Mouse (Mus musculus) embryonic facial prominence, embryonic 11.5 days (tissue): Measurements from ENCODE around the gene Kcnq1. TPM values are rescaled to one million over a fixed set of nuclear protein-coding genes. Genes with fewer than 3 reads are reported as not detected.
A peak's percentile ranks its signal among the peaks of the same experiment; 100 is the strongest.

Source experiments
- ATAC-seq: fragments of 200-750 bp; cut with Nextera tagmentation; replicated peaks from 2 replicates; pipeline ENCODE4 v1.8.0; 2017; ENCODE audit warnings: low read depth; ENCODE audit not compliant: insufficient number of reproducible peaks, low FRiP score, low TSS enrichment
- DNase-seq: peaks from one replicate; pipeline ENCODE4 v3.0.0-alpha.2; 2015; ENCODE audit warnings: low spot score
- H3K27ac ChIP-seq: fragments of 300-500 bp; sonication (generic); replicated peaks from 2 replicates; pipeline ENCODE4 v1.5.1; 2014; ENCODE audit warnings: mild to moderate bottlenecking, low read depth, low read length, control low read depth
- H3K27me3 ChIP-seq: fragments of 300-500 bp; sonication (generic); 2 replicates; pipeline ENCODE4 v1.6.1; 2014; ENCODE audit warnings: mild to moderate bottlenecking, low read length, moderate library complexity, mixed read lengths; ENCODE audit not compliant: control insufficient read depth, insufficient read depth
- H3K36me3 ChIP-seq: fragments of 300-500 bp; sonication (generic); replicated peaks from 2 replicates; pipeline ENCODE4 v1.6.1; 2014; ENCODE audit warnings: low read depth, mild to moderate bottlenecking, low read length, moderate library complexity, mixed read lengths; ENCODE audit not compliant: control insufficient read depth, insufficient read depth
- H3K4me1 ChIP-seq: fragments of 300-500 bp; sonication (generic); 2 replicates; pipeline ENCODE4 v1.6.1; 2014; ENCODE audit warnings: low read length, mixed read lengths; ENCODE audit not compliant: control insufficient read depth, insufficient read depth
- H3K4me2 ChIP-seq: fragments of 300-500 bp; sonication (generic); 2 replicates; pipeline ENCODE4 v1.6.1; 2014; ENCODE audit warnings: low read depth, mild to moderate bottlenecking, control low read depth, low read length, moderate library complexity
- H3K4me3 ChIP-seq: fragments of 300-500 bp; sonication (generic); 2 replicates; pipeline ENCODE4 v1.5.1; 2014; ENCODE audit warnings: low read depth, low read length, control low read depth
- H3K9ac ChIP-seq: fragments of 300-500 bp; sonication (generic); replicated peaks from 2 replicates; pipeline ENCODE4 v1.6.1; 2014; ENCODE audit warnings: mild to moderate bottlenecking, control low read depth, low read length
- H3K9me3 ChIP-seq: fragments of 300-500 bp; sonication (generic); replicated peaks from 2 replicates; pipeline ENCODE4 v1.6.1; 2016; ENCODE audit warnings: mild to moderate bottlenecking, low read length, inconsistent platforms, mixed read lengths; ENCODE audit not compliant: control insufficient read depth
- WGBS: fragments of 180-500 bp; shearing (Covaris S2); extraction: QIAGEN DNeasy Blood & Tissue Kit; methylation state at CpG from one replicate; pipeline ENCODE4 v1.1.7; 2014; 5-methylcytosine and 5-hydroxymethylcytosine counted together
- polyA plus RNA-seq: library from polyadenylated mRNA; unstranded; fragments of >200 nt; fragmentation: Nextera tagmentation; extraction: Ambion mirVana; gene quantifications from 2 replicates; pipeline ENCODE4 v1.2.1, GENCODE M21; 2014

The Kcnq1 gene
- polyA plus RNA-seq, 1 experiment from 2014 or later = 0.81 TPM

GRCm38 (mm10) chr7:143073086-143073485, 33.1 kb upstream of the Kcnq1 start:
- H3K36me3 ChIP-seq = no peaks in the 10 kb centered on the region
- H3K4me2 ChIP-seq = no peak overlapping the region
- WGBS = 56% methylated on average over 1 of the region's 1 CpGs
- H3K4me3 ChIP-seq = no peak overlapping the region
- peaks cover 6% of the 10 kb centered on the region for H3K4me1 ChIP-seq
- no peak overlapping the region for H3K9ac ChIP-seq
- no peak for ATAC-seq
- no peak overlapping the region for H3K27ac ChIP-seq
- peak; percentile 59 for DNase-seq
- no peaks in the 10 kb centered on the region for H3K9me3 ChIP-seq
- H3K27me3 ChIP-seq = no peaks in the 10 kb centered on the region

- Histone ChIP-seq H3K27ac (no peak overlapping the region), H3K4me3 (no peak overlapping the region), H3K4me2 (no peak overlapping the region), H3K36me3 (no peaks in the 10 kb centered on the region), H3K9me3 (no peaks in the 10 kb centered on the region), H3K9ac (no peak overlapping the region), H3K27me3 (no peaks in the 10 kb centered on the region), H3K4me1 (peaks cover 3% of the 10 kb centered on the region)
- DNase-seq = no peak
- ATAC-seq = no peak
- WGBS = 78% methylated on average over 5 of the region's 5 CpGs
Measured at GRCm38 (mm10) chr7:143075394-143075793, 30.8 kb upstream of the Kcnq1 start.

- no peaks in the 10 kb centered on the region for H3K9me3 ChIP-seq
- H3K4me3 ChIP-seq = no peak overlapping the region
- no peak overlapping the region for H3K27ac ChIP-seq
- H3K9ac ChIP-seq = no peak overlapping the region
- H3K4me2 ChIP-seq = no peak overlapping the region
- 76% methylated on average over 2 of the region's 2 CpGs for WGBS
- no peak for ATAC-seq
- H3K27me3 ChIP-seq = no peaks in the 10 kb centered on the region
- no peaks in the 10 kb centered on the region for H3K4me1 ChIP-seq
- DNase-seq = no peak
- H3K36me3 ChIP-seq = no peaks in the 10 kb centered on the region
Measured at GRCm38 (mm10) chr7:143077351-143077750, 28.8 kb upstream of the Kcnq1 start.

- DNase-seq = no peak
- Histone ChIP-seq H3K27ac (no peak overlapping the region), H3K4me1 (no peaks in the 10 kb centered on the region; the same call in 1 of the 2 replicates), H3K27me3 (no peaks in the 10 kb centered on the region), H3K4me2 (no peak overlapping the region), H3K9me3 (no peaks in the 10 kb centered on the region), H3K9ac (no peak overlapping the region), H3K4me3 (no peak overlapping the region), H3K36me3 (no peaks in the 10 kb centered on the region)
- no peak for ATAC-seq
- 68% methylated on average over 6 of the region's 6 CpGs for WGBS
Measured at GRCm38 (mm10) chr7:143082024-143082423, 24.1 kb upstream of the Kcnq1 start.

GRCm38 (mm10) chr7:143083708-143084107, 22.5 kb upstream of the Kcnq1 start:
- 83% methylated on average over 2 of the region's 2 CpGs for WGBS
- H3K4me3 ChIP-seq = no peak overlapping the region
- H3K27me3 ChIP-seq = no peaks in the 10 kb centered on the region
- DNase-seq (no peak), ATAC-seq (no peak)
- no peak overlapping the region for H3K27ac ChIP-seq
- no peaks in the 10 kb centered on the region for H3K36me3 ChIP-seq
- no peaks in the 10 kb centered on the region for H3K9me3 ChIP-seq
- H3K4me1 ChIP-seq = no peaks in the 10 kb centered on the region; the same call in 1 of the 2 replicates
- no peak overlapping the region for H3K4me2 ChIP-seq
- no peak overlapping the region for H3K9ac ChIP-seq

GRCm38 (mm10) chr7:143086366-143086765, 19.8 kb upstream of the Kcnq1 start:
- Histone ChIP-seq H3K27ac (no peak overlapping the region), H3K4me1 (no peaks in the 10 kb centered on the region; the same call in 1 of the 2 replicates), H3K36me3 (no peaks in the 10 kb centered on the region), H3K4me2 (no peak overlapping the region), H3K4me3 (no peak overlapping the region), H3K9me3 (no peaks in the 10 kb centered on the region), H3K9ac (peak overlapping the region; percentile 18; the same call in 1 of the 2 replicates), H3K27me3 (no peaks in the 10 kb centered on the region)
- DNase-seq (peak; percentile 64), ATAC-seq (no peak)
- WGBS = 57% methylated on average over 2 of the region's 2 CpGs

GRCm38 (mm10) chr7:143087070-143087579, 19.0 kb upstream of the Kcnq1 start:
- H3K4me2 ChIP-seq = no peak overlapping the region
- peak; percentile 64 for ATAC-seq
- peak overlapping the region; percentile 18 for H3K9ac ChIP-seq
- H3K4me3 ChIP-seq = no peak overlapping the region
- H3K27me3 ChIP-seq = no peaks in the 10 kb centered on the region
- no peak overlapping the region for H3K27ac ChIP-seq
- no peaks in the 10 kb centered on the region; the same call in 1 of the 2 replicates for H3K4me1 ChIP-seq
- 33% methylated on average over 4 of the region's 4 CpGs for WGBS
- DNase-seq = peak; percentile 67
- no peaks in the 10 kb centered on the region for H3K36me3 ChIP-seq
- H3K9me3 ChIP-seq = no peaks in the 10 kb centered on the region

- DNase-seq = no peak
- Histone ChIP-seq H3K4me2 (no peak overlapping the region), H3K4me3 (no peak overlapping the region), H3K27ac (no peak overlapping the region), H3K9me3 (no peaks in the 10 kb centered on the region), H3K27me3 (no peaks in the 10 kb centered on the region), H3K9ac (no peak overlapping the region), H3K36me3 (no peaks in the 10 kb centered on the region), H3K4me1 (no peaks in the 10 kb centered on the region)
- ATAC-seq = no peak
- 80% methylated on average over 3 of the region's 3 CpGs for WGBS
Measured at GRCm38 (mm10) chr7:143093847-143094246, 12.3 kb upstream of the Kcnq1 start.
